Mouse (Mus musculus): Measurements from ENCODE around the gene Arid5a. TPM values are rescaled to one million over a fixed set of nuclear protein-coding genes. Genes with fewer than 3 reads are reported as not detected.

Arid5a gene
- polyA plus RNA-seq, 1 experiment from 2014 or later: 13.1 TPM

GRCm38 (mm10) chr1:36331743-36332142, 24.2 kb downstream of the Arid5a start:
- WGBS: 75% methylated on average over 6 of the region's 6 CpGs
- Histone ChIP-seq H3K27me3 (no peaks in the 10 kb centered on the region), H3K4me2 (no peak overlapping the region), H3K9ac (no peak overlapping the region), H3K4me3 (no peak overlapping the region), H3K4me1 (replicated peaks) (peaks cover 11% of the 10 kb centered on the region), H3K27ac (no peak overlapping the region), H3K9me3 (replicated peaks) (no peaks in the 10 kb centered on the region), H3K36me3 (peaks cover 24% of the 10 kb centered on the region)
- ATAC-seq (replicated peaks; ENCODE audit: insufficient number of reproducible peaks, insufficient read depth, low FRiP score, low read depth): no peak

GRCm38 (mm10) chr1:36332955-36333887, 25.7 kb downstream of the Arid5a start:
- H3K36me3 ChIP-seq: peaks cover 39% of the 10 kb centered on the region

GRCm38 (mm10) chr1:36342547-36342946, 35.0 kb downstream of the Arid5a start:
- WGBS: 88% methylated on average over 6 of the region's 6 CpGs
- H3K27me3 ChIP-seq: no peaks in the 10 kb centered on the region
- no peak for ATAC-seq (replicated peaks; ENCODE audit: insufficient number of reproducible peaks, insufficient read depth, low FRiP score, low read depth)

More at GRCm38 (mm10) chr1:36332955-36333887, 25.7 kb downstream of the Arid5a start:
- no peaks in the 10 kb centered on the region for H3K9me3 ChIP-seq (replicated peaks)
- peaks cover 11% of the 10 kb centered on the region for H3K4me1 ChIP-seq (replicated peaks)
- H3K9ac ChIP-seq: no peak overlapping the region
- H3K4me3 ChIP-seq: no peak overlapping the region
- H3K27me3 ChIP-seq: no peaks in the 10 kb centered on the region
- WGBS: 75% methylated on average over 14 of the region's 14 CpGs
- peak; percentile 54 for ATAC-seq (replicated peaks; ENCODE audit: insufficient number of reproducible peaks, insufficient read depth, low FRiP score, low read depth)
- H3K27ac ChIP-seq: peak overlapping the region; percentile 46
- no peak overlapping the region for H3K4me2 ChIP-seq

GRCm38 (mm10) chr1:36352351-36352750, 44.8 kb downstream of the Arid5a start:
- Histone ChIP-seq H3K4me2 (no peak overlapping the region), H3K4me3 (no peak overlapping the region), H3K9me3 (replicated peaks) (no peaks in the 10 kb centered on the region), H3K27ac (no peak overlapping the region), H3K27me3 (no peaks in the 10 kb centered on the region), H3K9ac (no peak overlapping the region), H3K36me3 (peaks cover 96% of the 10 kb centered on the region), H3K4me1 (replicated peaks) (no peaks in the 10 kb centered on the region)
- 80% methylated on average over 4 of the region's 4 CpGs for WGBS
- no peak for ATAC-seq (replicated peaks; ENCODE audit: insufficient number of reproducible peaks, insufficient read depth, low FRiP score, low read depth)

More at GRCm38 (mm10) chr1:36342547-36342946, 35.0 kb downstream of the Arid5a start:
- H3K27ac ChIP-seq: no peak overlapping the region
- no peak overlapping the region for H3K9ac ChIP-seq
- H3K9me3 ChIP-seq (replicated peaks): no peaks in the 10 kb centered on the region
- H3K4me2 ChIP-seq: no peak overlapping the region
- peaks cover 96% of the 10 kb centered on the region for H3K36me3 ChIP-seq
- no peaks in the 10 kb centered on the region for H3K4me1 ChIP-seq (replicated peaks)
- H3K4me3 ChIP-seq: no peak overlapping the region

GRCm38 (mm10) chr1:36356955-36357695, 49.6 kb downstream of the Arid5a start:
- no peaks in the 10 kb centered on the region for H3K9me3 ChIP-seq (replicated peaks)
- no peak overlapping the region for H3K27ac ChIP-seq
- no peak overlapping the region for H3K4me3 ChIP-seq
- no peak overlapping the region for H3K9ac ChIP-seq
- 91% methylated on average over 5 of the region's 5 CpGs for WGBS
- no peak for ATAC-seq (replicated peaks; ENCODE audit: insufficient number of reproducible peaks, insufficient read depth, low FRiP score, low read depth)
- H3K36me3 ChIP-seq: peaks cover 74% of the 10 kb centered on the region
- H3K27me3 ChIP-seq: no peaks in the 10 kb centered on the region
- H3K4me2 ChIP-seq: no peak overlapping the region
- H3K4me1 ChIP-seq (replicated peaks): no peaks in the 10 kb centered on the region

- H3K4me2 ChIP-seq: peak overlapping the region; percentile 63
- H3K4me1 ChIP-seq (replicated peaks): peaks cover 20% of the 10 kb centered on the region
- H3K4me3 ChIP-seq: peak overlapping the region; percentile 95
- H3K9ac ChIP-seq: peak overlapping the region; percentile 95; the same call in 1 of the 2 replicates
- H3K27me3 ChIP-seq: no peaks in the 10 kb centered on the region
- no peak for ATAC-seq (replicated peaks; ENCODE audit: insufficient number of reproducible peaks, insufficient read depth, low FRiP score, low read depth)
- H3K36me3 ChIP-seq: peaks cover 25% of the 10 kb centered on the region
- H3K27ac ChIP-seq: no peak overlapping the region
- H3K9me3 ChIP-seq (replicated peaks): no peaks in the 10 kb centered on the region
- WGBS: 36% methylated on average over 12 of the region's 12 CpGs
Measured at GRCm38 (mm10) chr1:36367698-36368097, 60.2 kb downstream of the Arid5a start.

GRCm38 (mm10) chr1:36368112-36368968, 60.8 kb downstream of the Arid5a start:
- peak overlapping the region; percentile 95 for H3K4me3 ChIP-seq
- WGBS: 3% methylated on average over 52 of the region's 55 CpGs
- peak overlapping the region; percentile 95 for H3K9ac ChIP-seq
- peaks cover 20% of the 10 kb centered on the region for H3K36me3 ChIP-seq
- no peaks in the 10 kb centered on the region for H3K9me3 ChIP-seq (replicated peaks)
- H3K27me3 ChIP-seq: no peaks in the 10 kb centered on the region
- peaks cover 20% of the 10 kb centered on the region for H3K4me1 ChIP-seq (replicated peaks)
- peak overlapping the region; percentile 63 for H3K4me2 ChIP-seq
- H3K27ac ChIP-seq: peak overlapping the region; percentile 88
- ATAC-seq (replicated peaks; ENCODE audit: insufficient number of reproducible peaks, insufficient read depth, low FRiP score, low read depth): peak; percentile 82

- ATAC-seq (replicated peaks; ENCODE audit: insufficient number of reproducible peaks, insufficient read depth, low FRiP score, low read depth): peak; percentile 77
Measured at GRCm38 (mm10) chr1:36368969-36369645, 61.6 kb downstream of the Arid5a start, which contains the start of gene Kansl3. Gene Kansl3 (minus strand): TSS chr1:36369181.

GRCm38 (mm10) chr1:36370918-36371317, 63.4 kb downstream of the Arid5a start:
- Histone ChIP-seq H3K4me3 (no peak overlapping the region), H3K36me3 (peaks cover under 1% of the 10 kb centered on the region; the same call in 1 of the 2 replicates), H3K27ac (no peak overlapping the region), H3K9me3 (replicated peaks) (no peaks in the 10 kb centered on the region), H3K4me2 (no peak overlapping the region), H3K9ac (no peak overlapping the region), H3K4me1 (replicated peaks) (peaks cover 19% of the 10 kb centered on the region), H3K27me3 (no peaks in the 10 kb centered on the region)
- WGBS: 78% methylated on average over 6 of the region's 6 CpGs
- ATAC-seq (replicated peaks; ENCODE audit: insufficient number of reproducible peaks, insufficient read depth, low FRiP score, low read depth): no peak

More at GRCm38 (mm10) chr1:36368969-36369645, 61.6 kb downstream of the Arid5a start, which contains the start of gene Kansl3:
- H3K27ac ChIP-seq: peak within 1 kb of the TSS; percentile 88
- H3K9ac ChIP-seq: peak within 1 kb of the TSS; percentile 95
- H3K27me3 ChIP-seq: no peaks in the 10 kb centered on the region
- H3K4me1 ChIP-seq (replicated peaks): peaks cover 20% of the 10 kb centered on the region
- H3K4me3 ChIP-seq: peak within 1 kb of the TSS; percentile 95
- peaks cover 12% of the 10 kb centered on the region for H3K36me3 ChIP-seq
- WGBS: 3% methylated on average over 61 of the region's 61 CpGs
- peak within 1 kb of the TSS; percentile 63 for H3K4me2 ChIP-seq
- H3K9me3 ChIP-seq (replicated peaks): no peaks in the 10 kb centered on the region

All from heart, embryonic 15.5 days (tissue).